Mouse (Mus musculus) brain, embryonic 14.5 days (tissue): ENCODE measurements at regions not wholly inside any gene's neighbourhood (a gene's known extent, or its start where the extent isn't known, plus 50 kb on each side); places are given as distances from the start of the nearest gene placed in this dataset.

Experiments used
- DNase-seq: peaks from one replicate; pipeline ENCODE4 v3.0.0-alpha.2; 2011; ENCODE audit warnings: low read depth
- CTCF ChIP-seq: fragments of 200-500 bp; IDR thresholded peaks from 2 replicates; pipeline ENCODE4 v1.5.1; 2012; ENCODE audit warnings: inconsistent platforms, mild to moderate bottlenecking, moderate library complexity, borderline replicate concordance; ENCODE audit not compliant: insufficient read depth, insufficient read length; ENCODE audit errors: extremely low read depth
- POLR2A ChIP-seq: fragments of 200-500 bp; IDR thresholded peaks from 2 replicates; pipeline ENCODE4 v1.6.1; 2012; ENCODE audit warnings: mild to moderate bottlenecking, inconsistent platforms, borderline replicate concordance; ENCODE audit not compliant: poor library complexity, insufficient read depth, insufficient read length, severe bottlenecking; ENCODE audit errors: extremely low read depth

- no peak for DNase-seq
- TF ChIP-seq CTCF (no peak), POLR2A (no peak)
Observed at GRCm38 (mm10) chr12:74658406-74658805, 342.2 kb upstream of the Gm11042 start.

DNA sequence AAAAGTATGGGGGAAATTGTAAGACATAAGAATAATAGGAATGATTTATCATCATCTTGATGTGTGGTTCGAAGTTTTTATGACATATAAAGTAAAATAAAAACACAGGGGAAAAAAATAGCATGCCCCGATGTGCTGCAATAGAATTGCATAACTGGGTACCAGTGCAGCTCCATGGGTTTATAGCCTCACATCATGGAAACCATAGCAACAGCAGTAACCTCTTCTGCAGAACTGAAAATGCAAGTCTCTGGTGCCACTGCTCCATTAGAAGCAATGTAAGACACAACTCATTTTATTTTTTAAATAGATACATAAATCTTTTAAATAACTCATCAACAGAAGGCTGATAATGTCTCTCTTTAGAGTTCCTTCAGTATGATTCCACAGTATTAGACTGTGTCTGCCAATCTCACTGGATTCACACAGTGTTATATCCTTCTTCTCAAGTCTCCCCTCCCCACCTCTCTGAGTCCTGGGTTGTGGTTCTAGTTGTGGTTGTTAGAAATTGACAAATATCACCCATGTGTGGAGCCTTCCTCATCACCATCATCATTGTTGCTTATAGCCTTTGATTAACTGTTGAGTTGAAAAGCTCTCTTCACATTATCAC is 340.9 kb upstream of the Gm11042 start:
- no peak for TF ChIP-seq CTCF

DNA sequence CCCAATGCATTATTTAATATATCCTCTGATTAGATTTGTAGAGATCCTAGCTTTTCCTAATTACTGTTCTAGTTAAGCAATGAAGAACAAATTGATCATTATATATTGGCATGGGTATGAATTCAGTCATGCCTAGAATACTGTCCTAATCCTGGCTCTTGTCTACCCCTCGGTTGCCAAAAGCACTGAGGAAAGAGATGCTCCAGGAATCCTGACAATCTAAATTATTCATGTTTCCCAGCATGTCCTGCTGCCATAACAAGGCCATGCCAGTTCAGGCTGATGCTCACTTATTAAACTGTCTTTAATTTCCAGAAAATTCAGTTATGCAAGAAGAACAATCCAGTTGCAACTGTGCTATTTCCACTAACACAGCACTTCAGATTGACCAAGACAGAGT is 335.1 kb upstream of the Gm11042 start:
- no peak for TF ChIP-seq CTCF
- TF ChIP-seq POLR2A: no peak
- DNase-seq: peak; percentile 12

More for the DNA sequence above, 340.9 kb upstream of the Gm11042 start:
- DNase-seq: peak; percentile 24

DNA sequence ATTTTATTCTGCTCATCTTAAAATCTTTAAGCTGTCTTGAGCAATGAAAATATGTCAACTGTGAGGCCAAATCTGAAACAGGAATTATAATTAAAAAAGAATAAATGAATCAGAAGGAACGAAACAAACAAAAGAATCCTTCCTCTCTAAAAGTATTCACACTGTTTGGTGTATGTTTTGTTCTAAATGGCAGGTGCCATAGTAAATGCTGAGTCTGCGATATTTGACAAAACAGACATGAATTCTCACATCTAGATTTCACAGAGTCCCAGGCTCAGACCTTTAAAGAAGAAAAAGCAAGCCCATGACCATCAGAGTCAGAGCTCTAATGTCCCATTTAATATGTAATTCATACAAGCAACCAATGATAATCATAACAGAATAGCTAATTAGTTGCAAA is 316.6 kb upstream of the Gm11042 start:
- no peak for TF ChIP-seq CTCF

GRCm38 (mm10) chr12:74595208-74595607 is 279.0 kb upstream of the Gm11042 start:
- TF ChIP-seq POLR2A (no peak), CTCF (no peak)
- DNase-seq: peak; percentile 13

More for the DNA sequence above, 316.6 kb upstream of the Gm11042 start:
- no peak for DNase-seq

GRCm38 (mm10) chr12:74554599-74554998 is 238.4 kb upstream of the Gm11042 start:
- no peak for TF ChIP-seq CTCF
- no peak for TF ChIP-seq POLR2A
- DNase-seq: no peak

- no peak for TF ChIP-seq CTCF
- no peak for TF ChIP-seq POLR2A
- no peak for DNase-seq
Observed at GRCm38 (mm10) chr12:74544172-74544571, 228.0 kb upstream of the Gm11042 start.

DNA sequence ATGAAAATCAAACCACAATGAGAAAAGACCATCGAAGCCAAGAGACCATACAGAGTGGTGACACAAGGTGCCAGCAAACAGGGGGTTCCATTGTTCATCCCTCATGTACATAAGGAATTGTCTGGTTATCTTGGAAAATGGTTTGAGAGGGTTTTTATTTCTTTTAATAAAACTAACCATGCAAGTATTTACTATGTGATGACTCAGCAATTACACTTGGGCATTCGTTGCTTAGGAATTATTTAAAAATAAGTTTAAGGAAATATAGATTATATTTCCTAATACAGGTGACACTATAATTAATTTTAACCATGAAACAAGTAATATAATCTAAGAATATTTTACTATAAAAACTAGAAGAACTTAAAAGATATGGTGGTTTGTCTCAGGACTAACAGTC is 218.7 kb upstream of the Gm11042 start:
- no peak for DNase-seq
- no peak for TF ChIP-seq CTCF
- no peak for TF ChIP-seq POLR2A

DNA sequence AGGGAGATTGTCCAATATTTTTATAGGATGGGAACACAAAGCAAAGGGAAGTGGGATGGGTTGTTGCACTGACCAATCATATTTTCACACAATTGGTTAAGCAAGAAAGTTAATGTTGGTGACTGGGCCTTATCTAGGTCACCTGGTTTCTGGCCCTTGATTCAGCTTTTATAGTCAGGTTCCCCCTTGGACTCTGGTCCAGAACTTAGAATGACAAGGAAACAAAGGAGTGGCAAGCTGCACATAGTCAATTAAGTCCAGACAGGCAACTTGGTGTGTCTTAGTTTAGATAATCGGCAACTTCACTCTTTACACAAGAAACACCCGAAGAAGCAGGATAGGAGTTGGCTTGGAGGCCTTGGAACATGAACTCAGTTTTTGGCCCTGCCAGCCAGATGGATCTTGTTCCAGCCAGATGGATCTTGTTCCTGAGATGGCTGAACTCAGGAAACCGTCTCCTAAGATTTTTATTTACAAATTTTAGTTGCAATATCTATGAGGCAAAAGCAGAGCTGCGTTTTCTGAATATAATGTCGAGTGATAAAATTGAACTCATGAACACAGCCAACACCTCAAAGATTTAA is 212.9 kb upstream of the Gm11042 start:
- DNase-seq: no peak
- TF ChIP-seq CTCF: no peak

DNA sequence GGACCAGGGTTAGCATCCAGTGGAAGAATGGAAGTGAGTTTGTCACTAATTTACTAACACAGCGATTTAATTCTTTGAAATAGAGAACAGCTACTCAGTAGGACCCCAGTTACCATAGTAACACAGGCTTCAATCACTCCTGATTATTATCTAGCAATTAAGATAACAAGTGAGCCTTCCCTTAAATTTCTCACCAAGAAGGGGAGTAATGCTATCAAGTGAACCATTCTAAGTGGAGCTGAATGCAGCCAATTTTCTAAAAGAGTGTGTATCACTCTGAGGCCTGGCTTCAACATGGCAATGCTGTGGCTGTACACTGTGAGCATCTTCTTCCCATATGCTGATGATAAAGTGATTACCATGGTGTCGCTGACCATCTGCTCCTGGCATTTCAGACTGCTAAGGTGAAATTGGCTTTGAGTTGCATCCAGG is 211.0 kb upstream of the Gm11042 start:
- TF ChIP-seq POLR2A (no peak), CTCF (no peak)
- peak; percentile 82 for DNase-seq

DNA sequence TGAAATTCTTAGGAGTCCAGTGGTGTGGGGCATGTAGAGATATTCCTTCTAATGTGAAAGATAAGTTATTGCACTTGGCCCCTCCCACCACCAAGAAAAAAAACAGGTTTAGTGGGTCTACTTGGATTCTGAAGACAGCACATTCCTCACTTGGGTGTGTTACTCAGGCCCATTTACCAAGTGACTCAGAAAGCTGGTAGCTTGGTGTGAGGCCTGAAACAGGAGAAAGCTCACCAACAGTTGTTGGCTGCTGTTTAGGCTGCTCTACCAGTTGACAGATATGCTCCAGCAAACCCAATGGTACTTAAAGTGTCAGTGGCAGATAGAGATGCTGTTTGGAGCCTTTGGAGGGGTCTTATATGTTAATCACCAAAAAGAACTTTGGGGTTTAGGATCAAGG is 207.8 kb upstream of the Gm11042 start:
- TF ChIP-seq CTCF (no peak), POLR2A (no peak)
- no peak for DNase-seq

DNA sequence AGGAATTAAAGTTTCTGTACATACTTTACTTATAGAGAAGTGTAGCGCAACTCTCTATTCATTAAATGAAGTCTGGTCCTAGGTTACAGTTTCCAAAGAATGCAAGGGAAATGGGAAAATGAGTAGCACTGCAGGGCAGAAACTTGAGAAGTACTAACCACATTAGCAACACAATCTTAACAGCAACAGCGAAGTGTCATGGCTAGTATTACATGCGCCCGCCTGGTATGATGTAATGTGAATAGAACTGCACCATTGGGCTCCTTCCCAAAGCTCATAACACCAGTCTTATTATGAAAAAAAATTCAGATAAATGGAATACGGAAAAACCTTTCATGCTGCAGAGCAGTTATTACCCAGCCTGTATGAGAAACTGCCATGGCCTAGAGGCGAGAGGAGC is 201.8 kb upstream of the Gm11042 start:
- TF ChIP-seq CTCF: no peak
- no peak for TF ChIP-seq POLR2A
- DNase-seq: no peak
